Comparison of ENCODE assay signal across 8 mouse cellular contexts in the genomic region with DNA sequence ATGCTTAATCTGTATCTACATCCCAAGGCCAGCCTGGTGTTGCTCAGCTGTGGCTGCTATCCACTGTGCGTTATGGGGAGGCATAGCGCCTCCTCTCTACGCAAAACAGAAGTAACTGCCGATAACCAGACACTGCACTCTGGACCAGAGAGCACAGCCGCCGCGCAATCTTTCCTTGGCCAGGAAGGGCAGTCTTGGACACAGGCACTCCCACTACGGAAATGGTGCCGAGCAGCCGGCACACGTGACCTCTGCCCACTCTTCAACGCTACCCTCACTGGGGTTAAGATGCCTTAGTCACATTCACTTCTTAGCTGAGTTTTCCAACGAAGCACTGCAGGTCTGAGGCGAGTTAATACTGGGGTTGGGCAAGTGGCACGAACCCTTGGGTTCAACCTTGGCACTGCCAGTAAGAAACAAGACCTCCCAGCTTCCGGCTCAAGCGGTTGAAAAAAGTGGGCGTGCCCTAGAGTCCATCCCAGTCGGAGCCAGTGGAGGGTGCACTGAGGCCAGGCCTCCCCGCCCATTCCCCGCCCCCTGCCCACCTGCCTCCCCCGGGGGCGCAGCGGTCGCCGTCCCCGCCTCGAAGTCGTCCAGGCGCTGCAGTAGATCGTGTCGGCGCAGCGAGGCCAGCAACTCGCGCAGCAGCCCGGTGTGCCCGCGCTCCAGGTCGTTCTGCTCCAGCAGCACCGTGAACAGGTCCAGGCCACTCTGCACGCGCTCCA. TPM values are rescaled to one million over a fixed set of nuclear protein-coding genes. Genes with fewer than 3 reads are reported as not detected.
A peak's percentile ranks its signal among the peaks of the same experiment; 100 is the strongest.
DNase-seq lines count a peak whose midpoint lies in the region; ATAC-seq and TF ChIP-seq lines count a peak whose summit lies in the region.

No protein-coding gene starts in this region.

- no peaks in the 10 kb centered on the region for H3K36me3 ChIP-seq in hindbrain, embryonic 11.5 days (ENCODE audit: control insufficient read depth, insufficient read depth, low read length)
- 0 out of 2 replicates have a peak, but pooled peaks cover 4% of the 10 kb centered on the region for H3K36me3 ChIP-seq in lung, postnatal 0 days (ENCODE audit: insufficient read depth, low read length)

- H3K27me3 ChIP-seq in hindbrain, embryonic 11.5 days (ENCODE audit: control insufficient read depth, insufficient read depth, low read length): no peaks in the 10 kb centered on the region; the same call in 1 of the 2 replicates
- H3K27me3 ChIP-seq in lung, postnatal 0 days (replicated peaks; ENCODE audit: insufficient read depth, low read length): no peaks in the 10 kb centered on the region

- H3K9me3 ChIP-seq in hindbrain, embryonic 11.5 days (ENCODE audit: control insufficient read depth, low read length): no peaks in the 10 kb centered on the region
- no peaks in the 10 kb centered on the region for H3K9me3 ChIP-seq in lung, postnatal 0 days (ENCODE audit: low read length)

- peak; percentile 39; the same call in 1 of the 2 replicates for TF ChIP-seq EP300 in lung, postnatal 0 days (IDR thresholded peaks at IDR 0.05)

- peak overlapping the region; percentile 62 for H3K4me2 ChIP-seq in hindbrain, embryonic 11.5 days (replicated peaks; ENCODE audit: low read depth, low read length)
- peak overlapping the region; percentile 85 for H3K4me2 ChIP-seq in lung, postnatal 0 days (replicated peaks; ENCODE audit: low read depth, low read length)

- peak; percentile 34 for ATAC-seq in frontal cortex, adult (ENCODE audit: low TSS enrichment)
- peak; percentile 91 for ATAC-seq in hindbrain, embryonic 11.5 days (ENCODE audit: low FRiP score)
- ATAC-seq in lung, postnatal 0 days: peak; percentile 91

- peak overlapping the region; percentile 67 for H3K9ac ChIP-seq in hindbrain, embryonic 11.5 days (ENCODE audit: low read depth, low read length)
- H3K9ac ChIP-seq in lung, postnatal 0 days (replicated peaks; ENCODE audit: low read depth): peak overlapping the region; percentile 40

- TF ChIP-seq CTCF in lung, postnatal 0 days (IDR thresholded peaks at IDR 0.05): peak; percentile 85

- peak overlapping the region; percentile 69 for H3K4me3 ChIP-seq in hindbrain, embryonic 11.5 days (ENCODE audit: low read depth, low read length)
- peak overlapping the region; percentile 91 for H3K4me3 ChIP-seq in lung, postnatal 0 days (ENCODE audit: low read depth, low read length)

- peaks cover 6% of the 10 kb centered on the region; the same call in 1 of the 2 replicates for H3K4me1 ChIP-seq in hindbrain, embryonic 11.5 days (replicated peaks; ENCODE audit: control insufficient read depth, insufficient read depth, low read length)
- H3K4me1 ChIP-seq in lung, postnatal 0 days (ENCODE audit: insufficient read depth, low read depth, low read length): peaks cover 6% of the 10 kb centered on the region; the same call in 1 of the 2 replicates

- 1% methylated on average over 43 of the region's 43 CpGs for WGBS in hindbrain, embryonic 11.5 days
- 2% methylated on average over 43 of the region's 43 CpGs for WGBS in lung, postnatal 0 days

- H3K27ac ChIP-seq in hindbrain, embryonic 11.5 days (ENCODE audit: low read depth, low read length): peak overlapping the region; percentile 70
- peak overlapping the region; percentile 84 for H3K27ac ChIP-seq in lung, postnatal 0 days (ENCODE audit: low read length)

- peak; percentile 89 for DNase-seq in MN1 (ENCODE audit: low spot score)
- peak; percentile 64 for DNase-seq in cerebellum, adult 9-10 months
- DNase-seq in hindbrain, embryonic 11.5 days (ENCODE audit: low spot score): peak; percentile 86
- peak; percentile 76 for DNase-seq in layer of hippocampus, adult 9-11 months
- peak; percentile 96 for DNase-seq in lung, postnatal 0 days (ENCODE audit: low spot score)
- DNase-seq in ovary, postnatal 10 days (ENCODE audit: low spot score): peak; percentile 74
- peak; percentile 87 for DNase-seq in thymus, postnatal 14 days

RNA-seq across cellular contexts. Expression of gene Fadd, which starts 0.5 kb away (rescaled TPM):
- polyA plus RNA-seq in hindbrain, embryonic 11.5 days (2014; fragmentation: Nextera tagmentation; extraction: Ambion mirVana): 8.3 and 8.6 TPM in 2 replicates
- 7.4 and 8.1 TPM in 2 replicates for polyA plus RNA-seq in lung, postnatal 0 days (2015; fragmentation: Nextera tagmentation; extraction: Ambion mirVana)

RNA-seq across cellular contexts. Expression of gene Ppfia1, which starts 28.2 kb away (rescaled TPM):
- 38.1 and 38.5 TPM in 2 replicates for polyA plus RNA-seq in hindbrain, embryonic 11.5 days (2014; fragmentation: Nextera tagmentation; extraction: Ambion mirVana)
- 19.7 and 22.0 TPM in 2 replicates for polyA plus RNA-seq in lung, postnatal 0 days (2015; fragmentation: Nextera tagmentation; extraction: Ambion mirVana)

Comparison
In these comparisons a context has a peak if more than half of its experiments do, and no peak if none do; other contexts are left out.
1. Peak in every context shown above with its lines: DNase-seq, ATAC-seq, H3K4me3 ChIP-seq and H3K27ac ChIP-seq.
2. ATAC-seq: peak in every context shown above with its lines; median percentile 91 in hindbrain, embryonic 11.5 days; 91 in lung, postnatal 0 days; 34 in frontal cortex, adult.